Mouse (Mus musculus): ENCODE results near the gene Kifc5b.
"Not testable (repeated sequence)": the region's sequence is repeated elsewhere in the genome, so short reads cannot be mapped to it uniquely, and the experiment has no call there.

Kifc5b gene

DNA sequence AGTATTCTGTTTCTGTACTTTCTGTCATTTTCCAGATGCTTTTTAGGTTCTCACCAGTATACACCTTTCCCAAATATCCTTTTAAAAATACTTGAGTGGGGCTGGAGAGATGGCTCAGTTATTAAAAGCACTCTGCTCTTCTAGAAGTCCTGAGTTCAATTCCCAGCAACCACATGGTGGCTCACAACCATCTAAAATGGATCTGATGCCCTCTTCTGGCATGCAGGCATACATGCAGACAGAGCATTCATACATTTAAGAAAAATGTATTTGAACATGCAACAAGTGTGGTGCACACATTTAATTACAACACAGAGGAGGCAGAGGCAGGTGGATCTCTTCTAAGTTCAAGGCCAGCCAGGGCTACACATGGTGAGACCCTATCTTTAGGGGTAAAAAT, 58.5 kb downstream of the Kifc5b start:
- Histone ChIP-seq H3K27me3 (ENCODE audit: insufficient read depth, low read length) (no peaks in the 10 kb centered on the region), H3K36me3 (ENCODE audit: insufficient read depth, low read length) (peaks cover 63% of the 10 kb centered on the region), H3K4me1 (replicated peaks; ENCODE audit: low read depth, low read length) (peaks cover 59% of the 10 kb centered on the region), H3K4me3 (replicated peaks; ENCODE audit: low read length) (no peak overlapping the region), H3K9me3 (ENCODE audit: low read length) (no peaks in the 10 kb centered on the region)
- TF ChIP-seq POU5F1 (IDR thresholded peaks at IDR 0.05; ENCODE audit: borderline replicate concordance, low read length) (no peak), CTCF (conservative IDR thresholded peaks at IDR 0.05; ENCODE audit: low read length) (no peak), NANOG (IDR thresholded peaks at IDR 0.05; ENCODE audit: borderline replicate concordance, low read length) (no peak)

DNA sequence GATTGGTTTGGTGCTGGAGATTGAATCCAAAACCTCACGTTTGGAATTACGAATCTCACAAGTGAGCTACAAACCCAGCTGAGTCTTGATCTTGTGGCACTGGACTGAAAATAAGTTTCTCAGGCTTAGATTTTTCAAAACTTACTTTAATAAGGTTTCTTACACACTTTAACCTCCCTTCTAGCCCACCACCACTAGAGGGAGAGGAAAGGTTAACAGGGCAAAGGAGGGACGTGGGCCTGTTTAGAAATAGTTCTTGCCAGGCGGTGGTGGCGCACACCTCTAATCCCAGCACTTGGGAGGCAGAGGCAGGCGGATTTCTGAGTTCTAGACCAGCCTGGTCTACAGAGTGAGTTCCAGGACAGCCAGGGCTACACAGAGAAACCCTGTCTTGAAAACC, 60.5 kb downstream of the Kifc5b start:
- Histone ChIP-seq H3K36me3 (ENCODE audit: insufficient read depth, low read length) (peaks cover 71% of the 10 kb centered on the region), H3K4me1 (replicated peaks; ENCODE audit: low read depth, low read length) (peaks cover 40% of the 10 kb centered on the region)
- H3K9me3 ChIP-seq (ENCODE audit: low read length); H3K27me3 ChIP-seq (ENCODE audit: insufficient read depth, low read length); H3K4me3 ChIP-seq (replicated peaks; ENCODE audit: low read length): not testable (repeated sequence)
- peak; percentile 37 for TF ChIP-seq CTCF (conservative IDR thresholded peaks at IDR 0.05; ENCODE audit: low read length)

DNA sequence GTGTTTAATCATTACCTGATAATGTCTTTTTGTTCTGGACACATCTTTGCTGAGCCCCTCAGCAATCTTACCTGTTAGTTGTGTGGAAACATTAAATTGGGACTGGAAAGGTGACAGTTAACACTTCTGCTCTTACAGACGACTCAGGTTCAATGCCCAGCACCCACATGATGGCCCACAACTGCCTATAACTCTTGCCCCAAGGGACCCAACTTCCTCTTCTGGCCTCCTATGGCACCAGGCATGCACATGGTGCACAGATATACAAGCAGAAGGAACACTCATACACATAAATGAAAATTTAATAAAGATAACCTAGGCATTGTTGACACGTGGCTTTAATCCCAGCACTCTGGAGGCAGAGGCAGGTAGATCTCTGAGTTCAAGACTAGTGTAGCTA, 62.5 kb downstream of the Kifc5b start:
- Histone ChIP-seq H3K9me3 (ENCODE audit: low read length) (no peaks in the 10 kb centered on the region), H3K36me3 (ENCODE audit: insufficient read depth, low read length) (peaks cover 65% of the 10 kb centered on the region)
- TF ChIP-seq NANOG (IDR thresholded peaks at IDR 0.05; ENCODE audit: borderline replicate concordance, low read length) (no peak), CTCF (conservative IDR thresholded peaks at IDR 0.05; ENCODE audit: low read length) (no peak), POU5F1 (IDR thresholded peaks at IDR 0.05; ENCODE audit: borderline replicate concordance, low read length) (no peak)

DNA sequence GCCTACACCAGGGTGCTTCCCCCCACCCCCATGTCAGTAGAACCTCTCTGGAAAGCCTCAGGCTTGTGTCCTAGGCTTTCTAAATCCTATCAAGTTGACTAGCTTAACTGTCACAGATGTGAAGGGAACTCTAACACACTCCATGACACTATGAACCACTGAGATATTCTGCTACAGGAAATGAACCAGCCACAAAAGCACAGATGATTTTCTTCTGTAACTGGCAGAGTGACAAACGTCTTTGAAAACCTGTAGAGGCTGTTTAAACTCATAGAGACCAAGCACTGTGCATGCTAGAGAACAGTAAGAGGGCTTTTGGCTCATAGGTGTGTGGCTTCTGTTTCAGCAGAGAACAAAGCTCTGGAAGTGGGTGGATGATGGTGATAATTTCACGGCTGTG, 64.2 kb downstream of the Kifc5b start:
- Histone ChIP-seq H3K27me3 (ENCODE audit: insufficient read depth, low read length) (no peaks in the 10 kb centered on the region), H3K36me3 (ENCODE audit: insufficient read depth, low read length) (peaks cover 49% of the 10 kb centered on the region), H3K4me1 (replicated peaks; ENCODE audit: low read depth, low read length) (peaks cover 12% of the 10 kb centered on the region), H3K9me3 (ENCODE audit: low read length) (no peaks in the 10 kb centered on the region), H3K4me3 (replicated peaks; ENCODE audit: low read length) (no peak overlapping the region)
- TF ChIP-seq CTCF (conservative IDR thresholded peaks at IDR 0.05; ENCODE audit: low read length) (no peak), NANOG (IDR thresholded peaks at IDR 0.05; ENCODE audit: borderline replicate concordance, low read length) (no peak), POU5F1 (IDR thresholded peaks at IDR 0.05; ENCODE audit: borderline replicate concordance, low read length) (no peak)

More for the DNA sequence above, 62.5 kb downstream of the Kifc5b start:
- H3K4me3 ChIP-seq (replicated peaks; ENCODE audit: low read length) = no peak overlapping the region
- H3K4me1 ChIP-seq (replicated peaks; ENCODE audit: low read depth, low read length) = peaks cover 29% of the 10 kb centered on the region
- no peaks in the 10 kb centered on the region for H3K27me3 ChIP-seq (ENCODE audit: insufficient read depth, low read length)
